Mouse (Mus musculus) thymus, postnatal 36 days (tissue): ENCODE measurements at regions not wholly inside any gene's neighbourhood (a gene's known extent, or its start where the extent isn't known, plus 50 kb on each side); places are given as distances from the start of the nearest gene placed in this dataset.
A peak's percentile ranks its signal among the peaks of the same experiment; 100 is the strongest.
"Not testable (repeated sequence)": the region's sequence is repeated elsewhere in the genome, so short reads cannot be mapped to it uniquely, and the experiment has no call there.

Experiments
- DNase-seq, 2 experiments: peaks; one replicate each; pipeline ENCODE4 v3.0.0; 2022; ENCODE audit warnings: mixed read lengths in 2 of 2

DNA sequence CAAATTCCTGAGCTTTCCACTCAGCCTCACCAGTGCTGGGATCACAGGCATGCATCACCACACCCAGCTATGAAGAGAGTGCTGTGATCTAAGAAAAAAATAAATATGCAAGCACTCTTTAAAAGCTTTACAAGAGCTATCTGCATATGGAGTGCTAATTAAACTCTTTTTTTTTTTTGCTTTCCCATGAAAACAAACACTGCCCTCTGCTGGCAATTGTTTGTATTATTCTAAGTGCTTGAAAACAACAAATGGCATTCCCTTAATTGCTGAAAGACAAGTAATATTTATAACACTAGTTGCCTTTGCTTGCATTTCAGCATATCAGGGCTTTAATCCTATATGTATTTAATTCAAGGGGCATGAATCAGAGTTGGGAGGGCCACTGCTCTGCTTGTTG, 91.8 kb downstream of the 5730507C01Rik start:
- not testable (repeated sequence) for DNase-seq

GRCm38 (mm10) chr12:18609835-18610234, 95.5 kb downstream of the 5730507C01Rik start:
- peak; percentile 72 to 84 for DNase-seq

DNA sequence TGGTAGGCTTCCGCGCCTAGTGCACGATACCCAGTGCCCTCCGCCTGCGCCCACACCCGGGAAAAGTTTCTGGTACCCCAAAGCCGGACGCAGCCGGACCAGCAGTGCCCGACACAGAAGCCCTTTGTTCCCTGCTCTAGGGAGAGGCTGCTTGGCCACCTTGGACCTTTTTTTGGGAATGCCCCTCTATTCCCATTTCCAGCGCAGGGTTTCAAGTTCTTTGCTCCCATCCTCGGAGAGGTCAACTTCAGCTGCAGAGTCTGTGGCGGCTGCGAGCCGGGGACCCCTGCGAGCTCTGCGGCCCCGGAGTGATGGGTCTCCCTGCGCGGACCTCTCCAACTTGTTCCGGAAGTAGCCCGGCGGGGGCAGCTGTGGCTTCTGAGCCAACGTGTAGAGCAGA, 96.3 kb downstream of the 5730507C01Rik start:
- peak; percentile 3 to 8 for DNase-seq
